Mouse (Mus musculus) ovary, postnatal 14 days (tissue): Measurements from ENCODE around the gene Mxd1.

Experiments used
- DNase-seq: peaks from one replicate; pipeline ENCODE4 v3.0.0; 2022; ENCODE audit warnings: low spot score

Mxd1 gene

DNA sequence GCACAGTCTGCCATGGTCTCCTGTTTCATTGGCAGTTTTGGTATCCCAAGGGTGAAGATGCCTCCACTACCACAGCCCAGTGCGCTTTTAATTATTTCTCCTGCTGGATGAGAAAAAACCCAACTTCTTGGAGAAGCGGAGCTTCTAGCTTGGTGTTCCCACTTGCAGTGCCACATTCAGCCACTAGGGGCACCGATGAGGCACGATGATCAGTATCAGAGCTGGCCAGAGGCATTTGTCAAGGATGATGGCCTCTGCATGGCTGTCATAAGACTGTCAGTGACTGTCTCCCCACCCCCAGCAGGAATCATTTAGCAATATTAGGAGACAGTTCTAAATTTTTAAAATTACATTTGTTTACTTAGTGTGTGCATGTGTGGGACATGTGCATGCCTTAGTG is 69.8 kb downstream of the Mxd1 start:
- DNase-seq, result peak; percentile 79

DNA sequence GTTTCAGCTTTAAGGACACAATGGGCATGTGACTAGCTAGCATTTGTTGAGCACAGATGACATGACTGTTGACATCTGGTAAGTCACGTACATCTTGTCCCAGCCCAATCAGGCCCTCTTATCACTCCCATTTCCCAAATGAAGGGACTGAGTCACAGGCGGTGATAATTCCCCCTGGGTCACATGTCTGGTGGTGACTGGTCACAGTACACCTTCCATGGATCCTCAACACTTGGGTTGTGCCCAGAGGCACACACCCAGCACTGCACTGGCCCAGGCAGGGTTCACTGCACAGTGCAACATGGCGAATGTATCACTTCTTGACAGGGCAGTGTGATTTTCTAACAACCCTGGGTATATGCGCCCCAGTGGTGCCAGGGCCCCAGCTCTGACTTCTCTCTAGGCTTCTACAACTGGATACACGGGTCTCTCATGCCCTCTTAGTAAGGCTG is 70.2 kb downstream of the Mxd1 start:
- no peak for DNase-seq
